Mouse (Mus musculus) MEL (cell line): ENCODE data around the gene Gramd1c. TPM values are rescaled to one million over a fixed set of nuclear protein-coding genes. Genes with fewer than 3 reads are reported as not detected.

Experiments used
- DNase-seq: peaks from one replicate; pipeline ENCODE4 v3.0.0; 2011; ENCODE audit warnings: low read depth, low spot score
- H3K27ac ChIP-seq: 2 replicates; pipeline ENCODE4 v1.5.1; 2012; ENCODE audit warnings: low read depth, mild to moderate bottlenecking, control low read depth, low read length, moderate library complexity; ENCODE audit not compliant: control insufficient read depth
- H3K27me3 ChIP-seq, 2 experiments: fragments of 150-350 bp in 1 of 2; sonication (generic) in 1 of 2; 2 replicates each; pipeline ENCODE4 v1.6.1; 2012; ENCODE audit warnings: low read length in 2 of 2, mild to moderate bottlenecking in 2 of 2, improper control_type of control experiment in 1 of 2, moderate library complexity in 1 of 2; ENCODE audit not compliant: insufficient read depth in 2 of 2, control insufficient read depth in 1 of 2
- H3K36me3 ChIP-seq, 2 experiments: 2 replicates each; pipeline ENCODE4 v1.6.1; 2012 to 2014; ENCODE audit warnings: low read length in 2 of 2, improper control_type of control experiment in 1 of 2, inconsistent platforms in 1 of 2, mild to moderate bottlenecking in 1 of 2; ENCODE audit not compliant: insufficient read depth in 2 of 2, control insufficient read depth in 1 of 2
- H3K4me1 ChIP-seq, 2 experiments: fragments of 150-350 bp in 1 of 2; sonication (generic) in 1 of 2; 2 replicates each; pipeline ENCODE4 v1.6.1; 2012; ENCODE audit warnings: low read length in 2 of 2, improper control_type of control experiment in 1 of 2, mild to moderate bottlenecking in 1 of 2; ENCODE audit not compliant: insufficient read depth in 2 of 2, control insufficient read depth in 1 of 2
- H3K4me3 ChIP-seq, 2 experiments: fragments of 150-350 bp in 1 of 2; sonication (generic) in 1 of 2; 2 replicates each; pipeline ENCODE4 v1.5.1; 2012; ENCODE audit warnings: low read depth in 2 of 2, low read length in 2 of 2, mild to moderate bottlenecking in 2 of 2, moderate library complexity in 2 of 2, control low read depth in 1 of 2, improper control_type of control experiment in 1 of 2; ENCODE audit not compliant: control insufficient read depth in 1 of 2, insufficient read depth in 1 of 2
- H3K79me2 ChIP-seq: 2 replicates; pipeline ENCODE4 v1.6.1; 2012; ENCODE audit warnings: mild to moderate bottlenecking, low read length, moderate library complexity; ENCODE audit not compliant: control insufficient read depth, poor library complexity, insufficient read depth
- H3K9ac ChIP-seq: 2 replicates; pipeline ENCODE4 v1.6.1; 2012; ENCODE audit warnings: low read depth, mild to moderate bottlenecking, control low read depth, low read length, moderate library complexity; ENCODE audit not compliant: control insufficient read depth, poor library complexity, severe bottlenecking
- H3K9me3 ChIP-seq: fragments of 150-350 bp; sonication (generic); replicated peaks from 2 replicates; pipeline ENCODE4 v1.6.1; 2012; ENCODE audit warnings: mild to moderate bottlenecking, low read length, improper control_type of control experiment, moderate library complexity; ENCODE audit not compliant: insufficient read depth
- BHLHE40 ChIP-seq: IDR thresholded peaks from 2 replicates; pipeline ENCODE4 v1.6.1; 2012; ENCODE audit warnings: low read depth, mild to moderate bottlenecking, inconsistent platforms, low read length, improper control_type of control experiment, borderline replicate concordance
- CHD1 ChIP-seq: IDR thresholded peaks from 2 replicates; pipeline ENCODE4 v1.6.1; 2012; ENCODE audit warnings: low read depth, mild to moderate bottlenecking, inconsistent platforms, low read length, improper control_type of control experiment
- E2F4 ChIP-seq: IDR thresholded peaks from 2 replicates; pipeline ENCODE4 v1.6.1; 2011; ENCODE audit warnings: low read depth, low read length, improper control_type of control experiment, borderline replicate concordance
- ELF1 ChIP-seq: IDR thresholded peaks from 2 replicates; pipeline ENCODE4 v1.6.1; 2014; ENCODE audit warnings: low read depth, mild to moderate bottlenecking, inconsistent platforms, low read length, improper control_type of control experiment, moderate library complexity
- EP300 ChIP-seq, 2 experiments: IDR thresholded peaks; 2 replicates each; pipeline ENCODE4 v1.6.1; 2011; ENCODE audit warnings: improper control_type of control experiment in 2 of 2, low read length in 2 of 2, low read depth in 1 of 2, mild to moderate bottlenecking in 1 of 2
- GATA1 ChIP-seq: IDR thresholded peaks from 2 replicates; pipeline ENCODE4 v1.6.1; 2011; ENCODE audit warnings: low read depth, low read length, improper control_type of control experiment
- KAT2A ChIP-seq: conservative IDR thresholded peaks from 2 replicates; pipeline ENCODE4 v1.6.1; 2012; ENCODE audit warnings: low read depth, low read length, improper control_type of control experiment, inconsistent platforms
- MAFK ChIP-seq: IDR thresholded peaks from 2 replicates; pipeline ENCODE4 v1.6.1; 2011; ENCODE audit warnings: low read depth, mild to moderate bottlenecking, low read length, improper control_type of control experiment, borderline replicate concordance
- MAX ChIP-seq: IDR thresholded peaks from 2 replicates; pipeline ENCODE4 v1.6.1; 2011; ENCODE audit warnings: low read length, improper control_type of control experiment
- MAZ ChIP-seq: IDR thresholded peaks from 2 replicates; pipeline ENCODE4 v1.6.1; 2012; ENCODE audit warnings: low read depth, mild to moderate bottlenecking, inconsistent platforms, low read length, improper control_type of control experiment
- POLR2AphosphoS5 ChIP-seq: IDR thresholded peaks from 2 replicates; pipeline ENCODE4 v1.6.1; 2012; ENCODE audit warnings: low read depth, borderline replicate concordance, mild to moderate bottlenecking, inconsistent platforms, low read length, moderate library complexity, mixed read lengths
- RAD21 ChIP-seq: IDR thresholded peaks from 2 replicates; pipeline ENCODE4 v1.6.1; 2011; ENCODE audit warnings: mild to moderate bottlenecking, low read depth, low read length, improper control_type of control experiment
- SMC3 ChIP-seq: IDR thresholded peaks from 2 replicates; pipeline ENCODE4 v1.6.1; 2011; ENCODE audit warnings: low read depth, low read length, improper control_type of control experiment
- TAL1 ChIP-seq: IDR thresholded peaks from 2 replicates; pipeline ENCODE4 v1.6.1; 2012; ENCODE audit warnings: mild to moderate bottlenecking, inconsistent platforms, low read length, moderate library complexity, mixed read lengths
- UBTF ChIP-seq: IDR thresholded peaks from 2 replicates; pipeline ENCODE4 v1.6.1; 2012; ENCODE audit warnings: low read depth, mild to moderate bottlenecking, inconsistent platforms, low read length, improper control_type of control experiment, moderate library complexity, borderline replicate concordance; ENCODE audit not compliant: insufficient read depth
- ZKSCAN1 ChIP-seq: IDR thresholded peaks from 2 replicates; pipeline ENCODE4 v1.6.1; 2012; ENCODE audit warnings: low read depth, mild to moderate bottlenecking, inconsistent platforms, low read length, improper control_type of control experiment, moderate library complexity
- ZMIZ1 ChIP-seq: IDR thresholded peaks from 2 replicates; pipeline ENCODE4 v1.6.1; 2012; ENCODE audit warnings: low read depth, mild to moderate bottlenecking, inconsistent platforms, low read length, improper control_type of control experiment, moderate library complexity
- polyA plus RNA-seq, 2 experiments: library from polyadenylated mRNA; stranded (reverse) in 1 of 2; unstranded in 1 of 2; fragments of >175 nt in 1 of 2; fragments of >200 nt in 1 of 2; gene quantifications; 2 replicates each; pipeline versions ENCODE4 v1.2.1 to v1.2.4; 2012; ENCODE audit warnings: low replicate concordance in 2 of 2, low read depth in 1 of 2; ENCODE audit not compliant: insufficient read length in 2 of 2, insufficient read depth in 1 of 2, missing spikeins in 1 of 2
- total RNA-seq: library from RNA; depleted of rRNA; stranded (reverse); fragments of 300-350 nt; gene quantifications from 2 replicates; pipeline ENCODE4 v1.2.3, GENCODE M21; 2012

Gramd1c gene
- total and polyA plus RNA-seq, 3 experiments = 1.5 to 2.7 TPM; not detected in 1

GRCm38 (mm10) chr16:44087650-44088049, 24.5 kb upstream of the Gramd1c start:
- Histone ChIP-seq H3K4me3 (no peak overlapping the region), H3K79me2 (no peaks in the 10 kb centered on the region), H3K36me3 (peaks cover 3 to 8% of the 10 kb centered on the region in 2 experiments; a peak in 3 of 4 replicates), H3K9me3 (no peaks in the 10 kb centered on the region), H3K4me1 (no peaks in the 10 kb centered on the region; a peak in 1 of 4 replicates), H3K9ac (no peak overlapping the region), H3K27ac (no peak overlapping the region), H3K27me3 (no peaks in the 10 kb centered on the region)
- 0 out of 2 replicates have a peak, but pooled peaks have one; percentile 20 for TF ChIP-seq GATA1
- peak in 1 of 2 experiments; percentile 37; a peak in 2 of 4 replicates for TF ChIP-seq EP300 (IDR thresholded peaks at IDR 0.05; ENCODE audit: low read depth in 1 of 2, low read length in 2 of 2)
- TF ChIP-seq MAFK = no peak
- DNase-seq = peak; percentile 66

GRCm38 (mm10) chr16:44061341-44061740, 1.8 kb downstream of the Gramd1c start:
- Histone ChIP-seq H3K27me3 (no peaks in the 10 kb centered on the region), H3K4me3 (no peak overlapping the region), H3K36me3 (peaks cover 0 to 8% of the 10 kb centered on the region in 2 experiments; a peak in 2 of 4 replicates), H3K9ac (no peak overlapping the region), H3K79me2 (no peaks in the 10 kb centered on the region), H3K27ac (no peak overlapping the region), H3K4me1 (0 out of 4 replicates have a peak, but pooled peaks cover 0 to 2% of the 10 kb centered on the region in 2 experiments), H3K9me3 (no peaks in the 10 kb centered on the region)
- DNase-seq = no peak
- no peak for TF ChIP-seq SMC3
- no peak for TF ChIP-seq KAT2A
- no peak for TF ChIP-seq MAFK
- no peak for TF ChIP-seq POLR2AphosphoS5
- no peak for TF ChIP-seq GATA1
- TF ChIP-seq UBTF = no peak
- no peak for TF ChIP-seq CHD1
- no peak for TF ChIP-seq BHLHE40
- TF ChIP-seq TAL1 = no peak
- no peak for TF ChIP-seq MAX
- no peak for TF ChIP-seq RAD21
- TF ChIP-seq ELF1 = no peak
- TF ChIP-seq ZMIZ1 = no peak
- no peak for TF ChIP-seq E2F4
- no peak for TF ChIP-seq EP300 (IDR thresholded peaks at IDR 0.05; ENCODE audit: low read depth in 1 of 2, low read length in 2 of 2)
- TF ChIP-seq ZKSCAN1 = no peak
- TF ChIP-seq MAZ = no peak
